Mouse (Mus musculus): ENCODE measurements around the gene Gdf5.

The Gdf5 gene

GRCm38 (mm10) chr2:155945124-155945523 is at the start of gene Gdf5:
Gene Gdf5, minus strand, starts transcription at chr2:155945367.
- DNase-seq (ENCODE audit: low spot score in 2 of 2), result peak; percentile 29 to 31

- peak; percentile 42 to 52 for DNase-seq (ENCODE audit: low spot score in 2 of 2)
Measured at GRCm38 (mm10) chr2:155991863-155992321, 46.7 kb upstream of the Gdf5 start.

- DNase-seq (ENCODE audit: low spot score in 2 of 2), result no peak
Measured at GRCm38 (mm10) chr2:155991151-155991550, 46.0 kb upstream of the Gdf5 start.

- no peak for DNase-seq (ENCODE audit: low spot score in 2 of 2)
Measured at GRCm38 (mm10) chr2:155989085-155989484, 43.9 kb upstream of the Gdf5 start.

- no peak for DNase-seq (ENCODE audit: low spot score in 2 of 2)
Measured at GRCm38 (mm10) chr2:155987131-155987530, 42.0 kb upstream of the Gdf5 start.

- no peak for DNase-seq (ENCODE audit: low spot score in 2 of 2)
Measured at GRCm38 (mm10) chr2:155985776-155986175, 40.6 kb upstream of the Gdf5 start.

GRCm38 (mm10) chr2:155979328-155979991 is 34.3 kb upstream of the Gdf5 start:
- DNase-seq (ENCODE audit: low spot score in 2 of 2), result no peak

GRCm38 (mm10) chr2:155974087-155974731 is 29.0 kb upstream of the Gdf5 start:
- no peak for DNase-seq (ENCODE audit: low spot score in 2 of 2)

- no peak for DNase-seq (ENCODE audit: low spot score in 2 of 2)
Measured at GRCm38 (mm10) chr2:155973348-155973747, 28.2 kb upstream of the Gdf5 start.

GRCm38 (mm10) chr2:155962991-155963390 is 17.8 kb upstream of the Gdf5 start:
- no peak for DNase-seq (ENCODE audit: low spot score in 2 of 2)

GRCm38 (mm10) chr2:155961862-155962261 is 16.7 kb upstream of the Gdf5 start:
- DNase-seq (ENCODE audit: low spot score in 2 of 2), result no peak

GRCm38 (mm10) chr2:155959981-155960380 is 14.8 kb upstream of the Gdf5 start:
- no peak for DNase-seq (ENCODE audit: low spot score in 2 of 2)

- DNase-seq (ENCODE audit: low spot score in 2 of 2), result peak; percentile 73 to 80
Measured at GRCm38 (mm10) chr2:155956134-155957059, 11.2 kb upstream of the Gdf5 start, which contains the start of gene Cep250. Gene Cep250, plus strand, starts transcription at chr2:155956458.

- peak; percentile 52 to 59 for DNase-seq (ENCODE audit: low spot score in 2 of 2)
Measured at GRCm38 (mm10) chr2:155952006-155952405, 6.8 kb upstream of the Gdf5 start.

- DNase-seq (ENCODE audit: low spot score in 2 of 2), result no peak
Measured at GRCm38 (mm10) chr2:155949362-155949761, 4.2 kb upstream of the Gdf5 start.

GRCm38 (mm10) chr2:155947390-155948002 is 2.3 kb upstream of the Gdf5 start:
- DNase-seq (ENCODE audit: low spot score in 2 of 2), result no peak

- no peak for DNase-seq (ENCODE audit: low spot score in 2 of 2)
Measured at GRCm38 (mm10) chr2:155946499-155946898, 1.3 kb upstream of the Gdf5 start.

- DNase-seq (ENCODE audit: low spot score in 2 of 2), result peak; percentile 34 to 70
Measured at GRCm38 (mm10) chr2:155946069-155946468, 902 bp upstream of the Gdf5 start.

GRCm38 (mm10) chr2:155945580-155945979 is 413 bp upstream of the Gdf5 start:
- no peak for DNase-seq (ENCODE audit: low spot score in 2 of 2)

GRCm38 (mm10) chr2:155944685-155945084 is 482 bp downstream of the Gdf5 start:
- no peak for DNase-seq (ENCODE audit: low spot score in 2 of 2)

- DNase-seq (ENCODE audit: low spot score in 2 of 2), result no peak
Measured at GRCm38 (mm10) chr2:155943463-155943862, 1.7 kb downstream of the Gdf5 start.

Measured in frontal cortex, postnatal 14 days (tissue).